Mouse (Mus musculus): Measurements from ENCODE around the gene Fgf9.

GRCm38 (mm10) chr14:58076030-58076521 is 5.7 kb downstream of the Fgf9 start:
- TF ChIP-seq CTCF (IDR thresholded peaks at IDR 0.05; ENCODE audit: control insufficient read depth, insufficient read depth, insufficient read length) (no peak), USF1 (IDR thresholded peaks at IDR 0.05; ENCODE audit: low read depth) (no peak), MYOD1 (IDR thresholded peaks at IDR 0.05; ENCODE audit: control insufficient read depth, insufficient read length, low read depth) (no peak), CEBPB (IDR thresholded peaks at IDR 0.05; ENCODE audit: low read depth) (no peak), MAX (IDR thresholded peaks at IDR 0.05) (no peak), FOSL1 (IDR thresholded peaks at IDR 0.05; ENCODE audit: insufficient read depth, low read length, poor library complexity, severe bottlenecking) (no peak)

Data from C2C12 (cell line).